Mouse (Mus musculus) limb, embryonic 13.5 days (tissue): ENCODE measurements around the gene Lpar4. TPM values are rescaled to one million over a fixed set of nuclear protein-coding genes. Genes with fewer than 3 reads are reported as not detected.

Source experiments
- ATAC-seq: fragments of 200-750 bp; cut with Nextera tagmentation; 2 replicates; pipeline ENCODE4 v1.8.0; 2017; ENCODE audit warnings: low read depth, moderate number of reproducible peaks, moderate TSS enrichment; ENCODE audit not compliant: low FRiP score
- H3K27ac ChIP-seq: fragments of 300-500 bp; sonication (generic); 2 replicates; pipeline ENCODE4 v1.5.1; 2015; ENCODE audit warnings: inconsistent platforms, mild to moderate bottlenecking, moderate library complexity
- H3K27me3 ChIP-seq: fragments of 300-500 bp; sonication (generic); 2 replicates; pipeline ENCODE4 v1.6.1; 2015; ENCODE audit warnings: mild to moderate bottlenecking, inconsistent platforms
- H3K36me3 ChIP-seq: fragments of 300-500 bp; sonication (generic); 2 replicates; pipeline ENCODE4 v1.6.1; 2015; ENCODE audit warnings: inconsistent platforms, mild to moderate bottlenecking, moderate library complexity
- H3K4me1 ChIP-seq: fragments of 300-500 bp; sonication (generic); 2 replicates; pipeline ENCODE4 v1.6.1; 2015; ENCODE audit warnings: inconsistent platforms
- H3K4me2 ChIP-seq: fragments of 300-500 bp; sonication (generic); replicated peaks from 2 replicates; pipeline ENCODE4 v1.6.1; 2015; ENCODE audit warnings: inconsistent platforms, mild to moderate bottlenecking, moderate library complexity
- H3K4me3 ChIP-seq: fragments of 300-500 bp; sonication (generic); 2 replicates; pipeline ENCODE4 v1.5.1; 2015; ENCODE audit warnings: moderate library complexity, mild to moderate bottlenecking, inconsistent platforms
- H3K9ac ChIP-seq: fragments of 300-500 bp; sonication (generic); 2 replicates; pipeline ENCODE4 v1.6.1; 2015; ENCODE audit warnings: mild to moderate bottlenecking, inconsistent platforms
- H3K9me3 ChIP-seq: fragments of 300-500 bp; sonication (generic); 2 replicates; pipeline ENCODE4 v1.6.1; 2016; ENCODE audit warnings: inconsistent platforms
- WGBS: fragments of 180-500 bp; shearing (Covaris S2); methylation state at CpG from one replicate; pipeline ENCODE4 v1.1.7; 2015; 5-methylcytosine and 5-hydroxymethylcytosine counted together
- polyA plus RNA-seq: library from polyadenylated mRNA; unstranded; fragments of >200 nt; fragmentation: Nextera tagmentation; extraction: Ambion mirVana; gene quantifications from 2 replicates; pipeline ENCODE4 v1.2.1, GENCODE M21; 2015

Lpar4 gene
- polyA plus RNA-seq, result 45.1 and 47.7 TPM in 2 replicates

DNA sequence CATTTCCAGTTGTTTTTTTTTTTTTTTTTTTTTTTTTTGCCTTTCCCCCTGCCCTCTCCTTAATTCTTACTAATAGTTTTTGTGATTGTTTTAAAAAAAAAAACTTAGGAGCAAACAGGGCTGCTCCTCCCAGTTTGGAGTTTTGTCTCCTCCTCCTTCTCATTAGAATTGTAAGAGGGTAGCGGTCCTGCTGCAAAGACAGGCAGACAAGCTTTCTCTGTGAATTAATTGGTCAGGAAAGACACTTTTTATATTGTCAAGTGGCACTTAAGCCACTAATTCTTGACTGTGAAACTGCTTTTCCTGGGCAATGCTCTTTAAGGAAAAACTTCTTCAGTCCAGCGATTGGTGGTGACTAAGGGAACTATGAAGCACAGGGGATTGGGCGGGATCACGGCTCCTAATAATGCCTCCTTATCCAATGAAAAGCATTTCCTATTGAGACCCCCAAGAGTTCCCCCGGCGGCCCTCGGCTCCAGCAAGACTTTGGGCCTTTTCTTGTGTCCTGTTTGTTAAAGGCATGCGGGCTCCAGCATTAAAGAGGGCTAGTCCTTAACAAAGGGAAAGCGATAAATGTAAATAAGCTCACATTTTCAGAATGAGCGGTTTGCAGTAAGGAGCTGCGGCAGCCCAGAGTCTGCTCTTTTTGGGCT lies at the start of gene Lpar4:
Lpar4 (plus strand) TSS at position 451 of the 653 bp plus-strand sequence.
- Histone ChIP-seq H3K27me3 (no peaks in the 10 kb centered on the region), H3K9ac (peak within 1 kb of the TSS; percentile 68), H3K27ac (peak within 1 kb of the TSS; percentile 81; the same call in 1 of the 2 replicates), H3K4me2 (peak within 1 kb of the TSS; percentile 51), H3K4me1 (no peaks in the 10 kb centered on the region), H3K36me3 (no peaks in the 10 kb centered on the region), H3K9me3 (no peaks in the 10 kb centered on the region), H3K4me3 (peak within 1 kb of the TSS; percentile 50)
- peak; percentile 93 for ATAC-seq
- 12% methylated on average over 11 of the region's 11 CpGs for WGBS

DNA sequence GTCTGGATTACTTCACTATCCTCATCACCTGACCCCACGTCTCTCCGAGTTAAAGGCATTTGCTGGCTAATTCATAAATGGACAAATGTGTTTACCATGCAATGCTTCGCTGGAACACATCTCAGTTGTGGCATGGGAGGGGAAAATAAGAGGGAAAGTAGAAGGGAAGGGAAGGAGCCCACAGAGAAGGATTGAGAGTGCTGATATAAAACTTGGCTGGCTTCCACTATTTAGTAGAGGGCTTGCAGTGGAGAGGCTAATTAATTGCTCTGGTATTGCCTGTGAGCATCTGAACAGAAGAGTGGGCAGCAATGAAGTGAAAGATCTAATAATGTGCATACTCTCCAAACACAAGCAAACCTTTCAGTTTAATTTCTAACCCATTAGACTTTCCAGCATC lies 49.0 kb upstream of the Lpar4 start:
- H3K36me3 ChIP-seq, result no peaks in the 10 kb centered on the region
- no peak overlapping the region; the same call in 1 of the 2 replicates for H3K27ac ChIP-seq
- no peak for ATAC-seq
- no peaks in the 10 kb centered on the region for H3K27me3 ChIP-seq
- WGBS, result 36% methylated on average over 3 of the region's 3 CpGs
- no peak overlapping the region for H3K9ac ChIP-seq
- H3K4me1 ChIP-seq, result 0 out of 2 replicates have a peak, but pooled peaks cover 9% of the 10 kb centered on the region
- H3K4me3 ChIP-seq, result no peak overlapping the region
- H3K4me2 ChIP-seq, result no peak overlapping the region
- H3K9me3 ChIP-seq, result no peaks in the 10 kb centered on the region

DNA sequence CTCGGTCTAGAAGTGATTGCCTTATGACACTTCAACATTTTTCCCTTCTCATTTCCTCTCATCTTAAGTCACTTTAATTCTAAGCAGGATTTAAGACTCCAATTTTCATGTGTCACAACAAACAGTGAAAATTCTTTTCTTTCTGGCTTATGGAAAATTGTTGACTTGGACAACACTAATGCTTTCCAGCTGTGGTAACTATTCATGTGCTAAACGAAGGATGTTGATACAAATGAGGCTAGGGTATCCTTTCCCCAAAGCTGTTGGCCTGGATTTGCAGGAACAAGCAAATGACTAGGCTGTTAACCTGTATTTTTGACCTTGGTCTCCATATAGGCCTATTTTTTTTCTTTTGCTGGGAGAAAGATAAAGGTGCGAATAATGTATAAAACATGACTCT lies 48.5 kb upstream of the Lpar4 start:
- Histone ChIP-seq H3K4me2 (no peak overlapping the region), H3K36me3 (no peaks in the 10 kb centered on the region), H3K27me3 (no peaks in the 10 kb centered on the region), H3K27ac (no peak overlapping the region; the same call in 1 of the 2 replicates), H3K4me3 (no peak overlapping the region), H3K9ac (no peak overlapping the region), H3K9me3 (no peaks in the 10 kb centered on the region), H3K4me1 (0 out of 2 replicates have a peak, but pooled peaks cover 9% of the 10 kb centered on the region)
- WGBS, result 32% methylated on average over 3 of the region's 3 CpGs
- ATAC-seq, result peak; percentile 78; the same call in 1 of the 2 replicates

DNA sequence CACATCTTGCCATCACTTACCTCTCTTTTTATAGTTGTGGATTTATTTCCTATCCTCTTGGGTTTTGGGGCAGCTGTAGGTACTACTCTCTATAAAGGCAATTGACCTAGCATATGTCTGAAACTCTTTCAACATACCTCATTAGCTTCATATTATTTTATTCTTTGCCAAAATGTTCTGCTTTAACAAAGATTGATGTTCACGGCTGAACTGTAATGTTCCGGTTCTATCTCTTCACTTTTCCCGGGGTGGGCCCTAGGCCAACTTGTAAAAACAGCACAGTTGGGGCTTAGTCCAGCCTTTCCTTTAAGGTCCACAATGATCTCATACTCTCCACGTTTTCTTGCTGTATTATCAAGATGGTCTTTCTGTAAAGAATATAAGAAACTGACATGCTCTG lies 48.1 kb upstream of the Lpar4 start:
- Histone ChIP-seq H3K27me3 (no peaks in the 10 kb centered on the region), H3K36me3 (no peaks in the 10 kb centered on the region), H3K9ac (no peak overlapping the region), H3K4me1 (0 out of 2 replicates have a peak, but pooled peaks cover 9% of the 10 kb centered on the region), H3K4me3 (no peak overlapping the region), H3K4me2 (no peak overlapping the region), H3K9me3 (no peaks in the 10 kb centered on the region), H3K27ac (peak overlapping the region; percentile 44; the same call in 1 of the 2 replicates)
- 41% methylated on average over 4 of the region's 4 CpGs for WGBS
- peak; percentile 88 for ATAC-seq

DNA sequence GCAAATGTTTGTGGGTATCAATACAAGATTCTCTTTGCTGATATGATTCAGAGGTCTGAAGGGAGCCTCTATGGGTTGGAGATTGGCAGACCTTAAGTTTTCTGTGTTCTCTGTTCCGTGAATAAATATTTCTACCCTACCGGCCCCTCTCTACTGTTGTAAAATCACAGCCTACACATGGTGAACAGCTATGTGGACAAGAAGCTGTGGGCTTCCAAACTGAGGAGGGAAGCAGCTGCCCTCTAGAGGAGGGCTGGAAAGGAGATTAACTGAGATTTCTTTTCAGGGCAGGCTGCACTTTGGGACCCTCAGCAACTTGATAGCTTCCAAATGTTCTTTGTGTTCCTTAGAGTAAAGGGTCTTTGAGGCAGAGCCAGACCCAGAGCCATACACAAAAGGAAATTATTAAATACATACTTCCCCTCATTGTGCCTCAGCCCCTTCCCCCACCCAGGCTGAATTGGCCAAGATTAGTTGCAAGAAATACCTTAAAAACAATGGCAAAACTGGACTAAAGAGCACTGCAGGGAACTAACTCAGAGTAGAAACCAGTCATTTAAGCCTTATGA lies 22.6 kb upstream of the Lpar4 start:
- Histone ChIP-seq H3K9me3 (no peaks in the 10 kb centered on the region), H3K4me1 (peaks cover 6% of the 10 kb centered on the region; the same call in 1 of the 2 replicates), H3K27ac (peak overlapping the region; percentile 61; the same call in 1 of the 2 replicates), H3K4me3 (no peak overlapping the region), H3K27me3 (no peaks in the 10 kb centered on the region), H3K9ac (no peak overlapping the region), H3K36me3 (no peaks in the 10 kb centered on the region), H3K4me2 (no peak overlapping the region)
- WGBS, result 33% methylated on average over 2 of the region's 2 CpGs
- ATAC-seq, result peak; percentile 86

DNA sequence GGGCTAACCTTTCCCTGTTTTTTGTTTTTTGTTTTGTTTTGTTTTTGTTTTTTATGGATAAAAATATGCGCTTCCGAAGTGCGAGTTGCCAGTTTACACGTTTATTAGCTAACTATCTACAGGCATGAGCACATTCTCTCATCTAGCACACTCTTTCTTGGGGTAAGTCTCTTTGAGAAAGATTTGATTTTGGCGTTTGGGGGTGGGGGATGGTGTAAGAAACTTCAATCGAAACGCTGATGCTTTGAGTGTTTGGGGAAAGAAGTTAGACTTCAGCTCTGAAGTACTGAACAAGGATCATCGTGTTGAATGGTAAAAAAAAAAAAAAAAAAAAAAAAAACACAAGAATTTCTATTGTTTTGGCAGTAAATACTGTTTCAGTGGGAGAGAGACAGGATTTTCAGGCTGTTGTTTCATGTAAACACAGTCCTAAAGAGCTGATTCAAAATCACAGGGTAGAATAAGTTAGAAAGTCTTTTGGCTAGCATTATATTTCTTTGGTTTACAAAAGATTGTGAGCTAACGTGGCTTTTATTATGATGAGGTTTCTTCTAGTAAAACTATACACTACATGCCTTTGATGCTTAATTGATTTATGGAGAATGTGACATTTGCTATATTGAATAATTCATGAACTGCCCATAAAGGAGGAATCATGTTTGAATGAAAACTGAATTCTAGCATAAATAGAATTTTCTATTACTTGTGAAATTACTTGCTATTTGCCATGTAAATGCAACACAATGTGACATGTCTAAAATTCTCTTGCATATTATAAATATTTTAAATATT lies 599 bp downstream of the Lpar4 start:
- Histone ChIP-seq H3K36me3 (no peaks in the 10 kb centered on the region), H3K4me3 (peak overlapping the region; percentile 50), H3K4me2 (peak overlapping the region; percentile 51), H3K27me3 (no peaks in the 10 kb centered on the region), H3K9me3 (no peaks in the 10 kb centered on the region), H3K9ac (peak overlapping the region; percentile 68), H3K27ac (peak overlapping the region; percentile 81; the same call in 1 of the 2 replicates), H3K4me1 (no peaks in the 10 kb centered on the region)
- 12% methylated on average over 9 of the region's 9 CpGs for WGBS
- no peak for ATAC-seq

DNA sequence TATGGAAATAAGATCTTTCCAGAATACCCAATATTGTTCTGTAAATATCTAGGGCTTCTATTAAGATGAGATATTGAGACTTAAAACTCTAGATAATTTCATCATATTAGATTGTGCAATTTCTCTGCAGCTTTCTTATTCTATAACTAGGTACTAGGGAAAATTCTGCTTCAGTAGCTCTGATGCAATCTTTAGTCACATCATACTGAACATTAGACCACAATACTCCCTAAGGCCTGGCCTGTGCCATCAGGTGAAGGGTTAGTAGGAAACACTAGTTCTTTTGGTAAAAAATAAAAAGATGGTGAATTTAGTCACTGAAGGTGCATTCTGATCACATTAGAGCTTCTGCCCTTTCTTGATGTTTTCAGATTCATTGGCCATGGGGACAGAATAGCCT lies 4.1 kb downstream of the Lpar4 start:
- H3K4me1 ChIP-seq, result no peaks in the 10 kb centered on the region
- no peaks in the 10 kb centered on the region for H3K36me3 ChIP-seq
- no peak for ATAC-seq
- no peak overlapping the region for H3K27ac ChIP-seq
- H3K9ac ChIP-seq, result no peak overlapping the region
- no peaks in the 10 kb centered on the region for H3K9me3 ChIP-seq
- no peaks in the 10 kb centered on the region; the same call in 1 of the 2 replicates for H3K27me3 ChIP-seq
- no peak overlapping the region for H3K4me3 ChIP-seq
- H3K4me2 ChIP-seq, result no peak overlapping the region

DNA sequence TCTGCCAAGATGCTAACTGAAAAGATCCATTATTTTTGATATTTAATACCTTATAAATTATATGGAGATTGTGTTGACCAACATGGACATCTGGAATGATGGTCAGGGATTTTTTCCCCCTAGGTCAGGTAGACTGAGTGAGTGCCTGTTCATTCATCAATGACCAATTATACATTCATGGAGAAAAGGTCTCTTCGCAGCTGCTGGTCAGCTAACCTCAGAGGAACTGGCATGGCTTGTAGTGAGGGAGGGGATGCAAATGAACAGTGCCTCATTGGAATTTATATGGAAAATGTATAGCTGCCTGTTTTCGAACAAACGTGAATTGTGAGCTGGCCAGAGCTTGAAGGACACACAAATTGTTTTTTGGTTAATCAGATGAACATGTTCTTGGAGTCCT lies 18.9 kb downstream of the Lpar4 start:
- H3K27me3 ChIP-seq, result no peaks in the 10 kb centered on the region
- peak; percentile 32; the same call in 1 of the 2 replicates for ATAC-seq
- WGBS, result 65% methylated on average over 3 of the region's 3 CpGs
- no peak overlapping the region for H3K4me3 ChIP-seq
- H3K9me3 ChIP-seq, result no peaks in the 10 kb centered on the region
- no peaks in the 10 kb centered on the region for H3K36me3 ChIP-seq
- no peaks in the 10 kb centered on the region for H3K4me1 ChIP-seq
- no peak overlapping the region for H3K9ac ChIP-seq
- peak overlapping the region; percentile 28; the same call in 1 of the 2 replicates for H3K27ac ChIP-seq
- no peak overlapping the region for H3K4me2 ChIP-seq

DNA sequence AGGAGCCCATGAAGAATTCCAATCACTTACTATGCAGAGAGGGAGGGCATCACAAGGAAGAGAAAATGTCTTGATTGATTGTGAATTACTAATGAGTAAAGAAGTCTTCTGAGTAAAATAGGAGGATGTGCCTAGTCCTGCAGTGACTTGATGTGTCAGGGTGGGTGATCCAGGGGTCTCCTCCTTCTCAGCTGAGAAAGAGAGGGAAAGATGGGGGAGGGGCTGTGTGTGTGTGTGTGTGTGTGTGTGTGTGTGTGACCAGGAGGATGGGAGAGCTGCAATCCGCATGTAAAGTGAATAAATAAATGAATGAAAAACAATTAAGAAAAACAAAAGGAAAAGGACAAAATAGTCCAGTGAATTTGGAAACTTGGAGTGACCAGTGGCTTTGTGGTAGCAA lies 30.1 kb downstream of the Lpar4 start:
- H3K9ac ChIP-seq, result no peak overlapping the region
- no peak for ATAC-seq
- no peak overlapping the region for H3K4me3 ChIP-seq
- no peak overlapping the region for H3K27ac ChIP-seq
- H3K9me3 ChIP-seq, result no peaks in the 10 kb centered on the region
- no peak overlapping the region for H3K4me2 ChIP-seq
- WGBS, result 88% methylated on average over 1 of the region's 1 CpGs
- no peaks in the 10 kb centered on the region for H3K4me1 ChIP-seq
- no peaks in the 10 kb centered on the region for H3K27me3 ChIP-seq
- H3K36me3 ChIP-seq, result no peaks in the 10 kb centered on the region

DNA sequence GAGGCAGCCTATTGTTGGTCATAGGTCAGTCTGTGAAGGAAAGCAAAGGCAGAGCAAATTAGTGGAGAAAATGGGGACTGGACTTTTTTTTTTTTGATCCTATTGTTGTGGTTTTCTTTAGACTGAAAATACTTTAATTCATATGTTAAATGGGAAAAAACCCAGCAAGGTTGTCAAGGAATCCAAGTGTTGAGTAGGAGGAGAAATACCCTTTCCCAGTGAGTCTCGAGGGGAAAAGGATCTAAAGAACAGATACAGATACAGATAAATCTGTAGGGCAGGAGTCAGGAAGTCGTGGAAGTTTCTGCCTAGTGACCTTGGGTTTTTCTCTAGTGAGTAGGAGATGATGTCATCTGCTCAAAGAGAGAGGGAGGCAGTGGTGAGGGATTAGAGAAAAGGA lies 30.6 kb downstream of the Lpar4 start:
- no peaks in the 10 kb centered on the region for H3K36me3 ChIP-seq
- no peaks in the 10 kb centered on the region for H3K9me3 ChIP-seq
- WGBS, result 30% methylated on average over 2 of the region's 2 CpGs
- no peak overlapping the region for H3K9ac ChIP-seq
- no peak overlapping the region for H3K4me2 ChIP-seq
- H3K4me3 ChIP-seq, result no peak overlapping the region
- H3K4me1 ChIP-seq, result no peaks in the 10 kb centered on the region
- no peak overlapping the region for H3K27ac ChIP-seq
- ATAC-seq, result no peak
- H3K27me3 ChIP-seq, result no peaks in the 10 kb centered on the region

DNA sequence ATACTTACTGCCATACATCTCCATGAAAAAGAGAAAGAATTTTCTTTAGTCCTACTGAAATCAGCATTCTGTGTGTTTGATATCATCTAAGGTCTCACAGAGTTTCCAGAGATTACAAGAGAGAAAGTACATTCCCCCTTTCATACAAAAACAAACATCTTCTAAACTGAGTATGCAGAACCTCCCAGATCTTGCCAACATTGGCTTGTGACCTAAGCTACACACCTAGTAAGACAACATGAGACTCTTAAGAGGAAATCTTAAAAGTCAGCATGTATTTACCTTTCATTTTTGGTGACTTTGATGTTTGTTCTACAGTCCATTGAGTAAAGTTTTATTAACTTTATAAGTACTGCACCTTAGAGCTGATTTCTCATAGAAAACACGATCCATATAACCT lies 33.4 kb downstream of the Lpar4 start:
- ATAC-seq, result no peak
- H3K9me3 ChIP-seq, result no peaks in the 10 kb centered on the region

DNA sequence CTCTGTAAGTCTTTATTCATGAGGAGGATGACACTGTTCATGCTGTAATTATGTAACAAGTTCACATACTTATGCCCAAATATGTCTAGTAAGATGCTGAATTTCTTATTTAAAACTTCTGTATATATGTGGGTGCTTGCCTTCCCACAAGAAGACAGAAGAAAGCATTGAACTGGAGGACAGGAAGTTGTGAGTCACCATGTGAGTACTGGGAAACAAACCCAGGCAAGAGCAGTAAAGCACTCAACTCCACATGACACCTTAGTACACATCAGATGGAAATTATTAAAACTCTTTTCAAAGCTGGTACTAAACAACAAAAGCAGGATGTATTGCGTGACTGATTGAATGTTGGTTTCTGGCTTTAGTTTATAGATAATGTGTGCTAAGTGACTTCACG lies 41.8 kb downstream of the Lpar4 start:
- Histone ChIP-seq H3K9me3 (no peaks in the 10 kb centered on the region), H3K4me3 (no peak overlapping the region), H3K4me1 (no peaks in the 10 kb centered on the region), H3K27me3 (no peaks in the 10 kb centered on the region), H3K36me3 (no peaks in the 10 kb centered on the region), H3K9ac (no peak overlapping the region), H3K27ac (no peak overlapping the region), H3K4me2 (no peak overlapping the region)
- no peak for ATAC-seq
- 41% methylated on average over 2 of the region's 2 CpGs for WGBS

More for the DNA sequence above, 33.4 kb downstream of the Lpar4 start:
- no peaks in the 10 kb centered on the region for H3K27me3 ChIP-seq
- H3K4me1 ChIP-seq, result no peaks in the 10 kb centered on the region
- WGBS, result 51% methylated on average over 1 of the region's 1 CpGs
- H3K4me2 ChIP-seq, result no peak overlapping the region
- H3K36me3 ChIP-seq, result no peaks in the 10 kb centered on the region
- no peak overlapping the region for H3K9ac ChIP-seq
- H3K4me3 ChIP-seq, result no peak overlapping the region
- H3K27ac ChIP-seq, result no peak overlapping the region
